Mouse (Mus musculus): ENCODE results near the gene Pank4. TPM values are rescaled to one million over a fixed set of nuclear protein-coding genes. Genes with fewer than 3 reads are reported as not detected.

Pank4 gene
- polyA plus RNA-seq, 1 experiment from 2014 or later = 43.9 TPM

- H3K4me3 ChIP-seq (ENCODE audit: low read length) = no peak overlapping the region
- H3K9ac ChIP-seq (ENCODE audit: low read depth, low read length) = peak overlapping the region; percentile 18; the same call in 1 of the 2 replicates
- H3K27me3 ChIP-seq (ENCODE audit: control insufficient read depth, insufficient read depth, low read length) = peaks cover 8% of the 10 kb centered on the region; the same call in 1 of the 2 replicates
- H3K36me3 ChIP-seq (ENCODE audit: control insufficient read depth, insufficient read depth, low read length) = peaks cover 5% of the 10 kb centered on the region
- 12% methylated on average over 17 of the region's 17 CpGs for WGBS
- no peaks in the 10 kb centered on the region for H3K9me3 ChIP-seq (ENCODE audit: control insufficient read depth, low read length)
- peak; percentile 30 for ATAC-seq (ENCODE audit: low FRiP score, low TSS enrichment)
- peak overlapping the region; percentile 30 for H3K4me2 ChIP-seq (replicated peaks; ENCODE audit: low read depth, low read length)
- H3K27ac ChIP-seq (ENCODE audit: low read depth, low read length) = no peak overlapping the region
- peaks cover 16% of the 10 kb centered on the region for H3K4me1 ChIP-seq (ENCODE audit: control insufficient read depth, insufficient read depth, low read length)
Observed at GRCm38 (mm10) chr4:154986096-154986495, 22.2 kb downstream of the Pank4 start.

- Histone ChIP-seq H3K9ac (ENCODE audit: low read depth, low read length) (no peak overlapping the region), H3K27me3 (ENCODE audit: control insufficient read depth, insufficient read depth, low read length) (peaks cover 8% of the 10 kb centered on the region; the same call in 1 of the 2 replicates), H3K36me3 (ENCODE audit: control insufficient read depth, insufficient read depth, low read length) (no peaks in the 10 kb centered on the region), H3K4me1 (ENCODE audit: control insufficient read depth, insufficient read depth, low read length) (peaks cover 16% of the 10 kb centered on the region), H3K4me3 (ENCODE audit: low read length) (no peak overlapping the region), H3K9me3 (ENCODE audit: control insufficient read depth, low read length) (no peaks in the 10 kb centered on the region), H3K27ac (ENCODE audit: low read depth, low read length) (no peak overlapping the region), H3K4me2 (replicated peaks; ENCODE audit: low read depth, low read length) (no peak overlapping the region)
- ATAC-seq (ENCODE audit: low FRiP score, low TSS enrichment) = no peak
- 69% methylated on average over 15 of the region's 15 CpGs for WGBS
Observed at GRCm38 (mm10) chr4:154986750-154987149, 22.8 kb downstream of the Pank4 start.

GRCm38 (mm10) chr4:154994876-154995275 is 31.0 kb downstream of the Pank4 start:
- whole genome bisulfite sequencing = 66% methylated on average over 4 of the region's 4 CpGs
- H3K9ac ChIP-seq (ENCODE audit: low read depth, low read length) = no peak overlapping the region
- H3K4me2 ChIP-seq (replicated peaks; ENCODE audit: low read depth, low read length) = no peak overlapping the region
- no peaks in the 10 kb centered on the region for H3K4me1 ChIP-seq (ENCODE audit: control insufficient read depth, insufficient read depth, low read length)
- ATAC-seq (ENCODE audit: low FRiP score, low TSS enrichment) = no peak
- H3K27ac ChIP-seq (ENCODE audit: low read depth, low read length) = no peak overlapping the region
- no peaks in the 10 kb centered on the region for H3K36me3 ChIP-seq (ENCODE audit: control insufficient read depth, insufficient read depth, low read length)
- no peak overlapping the region for H3K4me3 ChIP-seq (ENCODE audit: low read length)
- no peaks in the 10 kb centered on the region for H3K9me3 ChIP-seq (ENCODE audit: control insufficient read depth, low read length)
- no peaks in the 10 kb centered on the region; the same call in 1 of the 2 replicates for H3K27me3 ChIP-seq (ENCODE audit: control insufficient read depth, insufficient read depth, low read length)

GRCm38 (mm10) chr4:154996572-154997154 is 32.7 kb downstream of the Pank4 start:
- H3K27ac ChIP-seq (ENCODE audit: low read depth, low read length) = no peak overlapping the region

GRCm38 (mm10) chr4:154999379-154999778 is 35.5 kb downstream of the Pank4 start:
- WGBS = 84% methylated on average over 5 of the region's 5 CpGs
- no peak overlapping the region for H3K27ac ChIP-seq (ENCODE audit: low read depth, low read length)
- H3K4me3 ChIP-seq (ENCODE audit: low read length) = no peak overlapping the region
- H3K27me3 ChIP-seq (ENCODE audit: control insufficient read depth, insufficient read depth, low read length) = no peaks in the 10 kb centered on the region
- no peak overlapping the region for H3K4me2 ChIP-seq (replicated peaks; ENCODE audit: low read depth, low read length)
- no peaks in the 10 kb centered on the region for H3K36me3 ChIP-seq (ENCODE audit: control insufficient read depth, insufficient read depth, low read length)
- H3K4me1 ChIP-seq (ENCODE audit: control insufficient read depth, insufficient read depth, low read length) = 0 out of 2 replicates have a peak, but pooled peaks cover 1% of the 10 kb centered on the region
- no peak overlapping the region for H3K9ac ChIP-seq (ENCODE audit: low read depth, low read length)
- H3K9me3 ChIP-seq (ENCODE audit: control insufficient read depth, low read length) = no peaks in the 10 kb centered on the region
- ATAC-seq (ENCODE audit: low FRiP score, low TSS enrichment) = no peak

More at GRCm38 (mm10) chr4:154996572-154997154, 32.7 kb downstream of the Pank4 start:
- H3K4me1 ChIP-seq (ENCODE audit: control insufficient read depth, insufficient read depth, low read length) = no peaks in the 10 kb centered on the region
- WGBS = 23% methylated on average over 8 of the region's 8 CpGs
- no peaks in the 10 kb centered on the region; the same call in 1 of the 2 replicates for H3K27me3 ChIP-seq (ENCODE audit: control insufficient read depth, insufficient read depth, low read length)
- no peak for ATAC-seq (ENCODE audit: low FRiP score, low TSS enrichment)
- no peak overlapping the region for H3K9ac ChIP-seq (ENCODE audit: low read depth, low read length)
- H3K36me3 ChIP-seq (ENCODE audit: control insufficient read depth, insufficient read depth, low read length) = no peaks in the 10 kb centered on the region
- H3K4me2 ChIP-seq (replicated peaks; ENCODE audit: low read depth, low read length) = no peak overlapping the region
- H3K9me3 ChIP-seq (ENCODE audit: control insufficient read depth, low read length) = no peaks in the 10 kb centered on the region
- H3K4me3 ChIP-seq (ENCODE audit: low read length) = no peak overlapping the region

- Histone ChIP-seq H3K9me3 (ENCODE audit: control insufficient read depth, low read length) (no peaks in the 10 kb centered on the region), H3K4me2 (replicated peaks; ENCODE audit: low read depth, low read length) (no peak overlapping the region), H3K27ac (ENCODE audit: low read depth, low read length) (no peak overlapping the region), H3K4me1 (ENCODE audit: control insufficient read depth, insufficient read depth, low read length) (0 out of 2 replicates have a peak, but pooled peaks cover 5% of the 10 kb centered on the region), H3K27me3 (ENCODE audit: control insufficient read depth, insufficient read depth, low read length) (no peaks in the 10 kb centered on the region), H3K4me3 (ENCODE audit: low read length) (no peak overlapping the region), H3K9ac (ENCODE audit: low read depth, low read length) (no peak overlapping the region), H3K36me3 (ENCODE audit: control insufficient read depth, insufficient read depth, low read length) (no peaks in the 10 kb centered on the region)
- 71% methylated on average over 3 of the region's 3 CpGs for WGBS
- ATAC-seq (ENCODE audit: low FRiP score, low TSS enrichment) = no peak
Observed at GRCm38 (mm10) chr4:155005278-155005677, 41.4 kb downstream of the Pank4 start.

- no peak overlapping the region for H3K9ac ChIP-seq (ENCODE audit: low read depth, low read length)
- H3K27ac ChIP-seq (ENCODE audit: low read depth, low read length) = no peak overlapping the region
- no peak for ATAC-seq (ENCODE audit: low FRiP score, low TSS enrichment)
- H3K4me2 ChIP-seq (replicated peaks; ENCODE audit: low read depth, low read length) = no peak overlapping the region
- H3K36me3 ChIP-seq (ENCODE audit: control insufficient read depth, insufficient read depth, low read length) = no peaks in the 10 kb centered on the region
- no peaks in the 10 kb centered on the region for H3K27me3 ChIP-seq (ENCODE audit: control insufficient read depth, insufficient read depth, low read length)
- no peak overlapping the region for H3K4me3 ChIP-seq (ENCODE audit: low read length)
- WGBS = 51% methylated on average over 10 of the region's 10 CpGs
- H3K9me3 ChIP-seq (ENCODE audit: control insufficient read depth, low read length) = no peaks in the 10 kb centered on the region
- H3K4me1 ChIP-seq (ENCODE audit: control insufficient read depth, insufficient read depth, low read length) = 0 out of 2 replicates have a peak, but pooled peaks cover 5% of the 10 kb centered on the region
Observed at GRCm38 (mm10) chr4:155006296-155006695, 42.4 kb downstream of the Pank4 start.

- Histone ChIP-seq H3K4me2 (replicated peaks; ENCODE audit: low read depth, low read length) (no peak overlapping the region), H3K4me1 (ENCODE audit: control insufficient read depth, insufficient read depth, low read length) (0 out of 2 replicates have a peak, but pooled peaks cover 5% of the 10 kb centered on the region), H3K27ac (ENCODE audit: low read depth, low read length) (no peak overlapping the region), H3K9ac (ENCODE audit: low read depth, low read length) (no peak overlapping the region), H3K27me3 (ENCODE audit: control insufficient read depth, insufficient read depth, low read length) (no peaks in the 10 kb centered on the region), H3K9me3 (ENCODE audit: control insufficient read depth, low read length) (no peaks in the 10 kb centered on the region), H3K36me3 (ENCODE audit: control insufficient read depth, insufficient read depth, low read length) (no peaks in the 10 kb centered on the region), H3K4me3 (ENCODE audit: low read length) (no peak overlapping the region)
- 95% methylated on average over 3 of the region's 3 CpGs for WGBS
- ATAC-seq (ENCODE audit: low FRiP score, low TSS enrichment) = no peak
Observed at GRCm38 (mm10) chr4:155007641-155008040, 43.7 kb downstream of the Pank4 start.

GRCm38 (mm10) chr4:155008075-155008474 is 44.2 kb downstream of the Pank4 start:
- Histone ChIP-seq H3K36me3 (ENCODE audit: control insufficient read depth, insufficient read depth, low read length) (no peaks in the 10 kb centered on the region), H3K27ac (ENCODE audit: low read depth, low read length) (no peak overlapping the region), H3K27me3 (ENCODE audit: control insufficient read depth, insufficient read depth, low read length) (no peaks in the 10 kb centered on the region), H3K9me3 (ENCODE audit: control insufficient read depth, low read length) (no peaks in the 10 kb centered on the region), H3K4me3 (ENCODE audit: low read length) (no peak overlapping the region), H3K4me2 (replicated peaks; ENCODE audit: low read depth, low read length) (no peak overlapping the region), H3K4me1 (ENCODE audit: control insufficient read depth, insufficient read depth, low read length) (0 out of 2 replicates have a peak, but pooled peaks cover 5% of the 10 kb centered on the region), H3K9ac (ENCODE audit: low read depth, low read length) (no peak overlapping the region)
- no peak for ATAC-seq (ENCODE audit: low FRiP score, low TSS enrichment)
